Mouse (Mus musculus): Measurements from ENCODE around the gene Gm45837.

- TF ChIP-seq CTCF (IDR thresholded peaks at IDR 0.05; ENCODE audit: low read depth, low read length) (no peak), POLR2A (IDR thresholded peaks at IDR 0.05; ENCODE audit: extremely low read depth, insufficient read depth, low read length) (peak; percentile 49; the same call in 1 of the 2 replicates)
Measured at GRCm38 (mm10) chr7:101377741-101378262, 32.9 kb upstream of the Gm45837 start.

Data from liver, adult 2 months (tissue).